28 mouse cellular contexts compared by ENCODE assay signal in genomic region chr9:80149594-80149993, GRCm38 (mm10). TPM values are rescaled to one million over a fixed set of nuclear protein-coding genes. Genes with fewer than 3 reads are reported as not detected.
A peak's percentile ranks its signal among the peaks of the same experiment; 100 is the strongest.
DNase-seq lines count a peak whose midpoint lies in the region; ATAC-seq and TF ChIP-seq lines count a peak whose summit lies in the region.
"Had no signal": no experiment of that assay in that cellular context is flagged by ENCODE, and none has a peak within 500 bp of the region (broad histone marks: within the 10 kb centered on the region; RNA-seq: fewer than 3 reads in every experiment).

No protein-coding gene starts in this region.

- H3K4me3 ChIP-seq in heart, adult 2 months = no peak overlapping the region
- no peak overlapping the region for H3K4me3 ChIP-seq in lung, embryonic 16.5 days (ENCODE audit: low read length)
- H3K4me3 ChIP-seq: embryonic facial prominence, embryonic 10.5 days; embryonic facial prominence, embryonic 13.5 days; erythroblast, embryonic 14.5 days; forebrain, embryonic 12.5 days; forebrain, embryonic 15.5 days; heart, embryonic 10.5 days had no signal

- TF ChIP-seq EP300 in heart, adult 2 months (IDR thresholded peaks at IDR 0.05; ENCODE audit: insufficient read depth, low read depth, low read length) = no peak

- H3K4me1 ChIP-seq in heart, adult 2 months (ENCODE audit: control insufficient read depth, insufficient read depth, low read length) = no peaks in the 10 kb centered on the region
- no peaks in the 10 kb centered on the region for H3K4me1 ChIP-seq in lung, embryonic 16.5 days (replicated peaks; ENCODE audit: control insufficient read depth, insufficient read depth, low read length)
- H3K4me1 ChIP-seq: forebrain, embryonic 12.5 days; forebrain, embryonic 15.5 days had no signal

- H3K9ac ChIP-seq in heart, adult 2 months (ENCODE audit: low read depth, low read length) = no peak overlapping the region
- H3K9ac ChIP-seq in lung, embryonic 16.5 days (ENCODE audit: low read length) = no peak overlapping the region
- H3K9ac ChIP-seq: embryonic facial prominence, embryonic 13.5 days; forebrain, embryonic 12.5 days; forebrain, embryonic 15.5 days; hindbrain, embryonic 14.5 days had no signal

- no peaks in the 10 kb centered on the region for H3K27me3 ChIP-seq in heart, adult 2 months (ENCODE audit: control insufficient read depth, insufficient read depth, low read length)
- no peaks in the 10 kb centered on the region for H3K27me3 ChIP-seq in lung, embryonic 16.5 days (ENCODE audit: control insufficient read depth, insufficient read depth, low read depth, low read length)
- H3K27me3 ChIP-seq: embryonic facial prominence, embryonic 13.5 days; forebrain, embryonic 12.5 days; forebrain, embryonic 15.5 days had no signal

- TF ChIP-seq CTCF in heart, adult 2 months (IDR thresholded peaks at IDR 0.05) = no peak

- no peaks in the 10 kb centered on the region for H3K36me3 ChIP-seq in heart, adult 2 months (ENCODE audit: control insufficient read depth, insufficient read depth, low read length)
- H3K36me3 ChIP-seq in lung, embryonic 16.5 days (ENCODE audit: control insufficient read depth, insufficient read depth, low read length) = peaks cover 9% of the 10 kb centered on the region

- H3K4me2 ChIP-seq in lung, embryonic 16.5 days (ENCODE audit: low read depth, low read length) = no peak overlapping the region
- H3K4me2 ChIP-seq: embryonic facial prominence, embryonic 13.5 days; forebrain, embryonic 12.5 days; forebrain, embryonic 15.5 days; hindbrain, embryonic 14.5 days had no signal

- no peak overlapping the region for H3K27ac ChIP-seq in heart, adult 2 months
- no peak overlapping the region for H3K27ac ChIP-seq in lung, embryonic 16.5 days (ENCODE audit: low read length)
- H3K27ac ChIP-seq: embryonic facial prominence, embryonic 10.5 days; embryonic facial prominence, embryonic 13.5 days; forebrain, embryonic 12.5 days; forebrain, embryonic 15.5 days; heart, embryonic 10.5 days; hindbrain, embryonic 14.5 days; hindbrain, postnatal 0 days had no signal

- no peak for TF ChIP-seq POLR2A in heart, adult 2 months (IDR thresholded peaks at IDR 0.05; ENCODE audit: insufficient read depth, low read depth, low read length)

- no peaks in the 10 kb centered on the region for H3K9me3 ChIP-seq in lung, embryonic 16.5 days (ENCODE audit: control insufficient read depth, low read length)
- H3K9me3 ChIP-seq: embryonic facial prominence, embryonic 10.5 days; embryonic facial prominence, embryonic 13.5 days; forebrain, embryonic 12.5 days; forebrain, embryonic 15.5 days; heart, embryonic 10.5 days had no signal

- intact Hi-C loops in heart, adult 2 months (cut with DNase I) = no loop called here

- H3K79me2 ChIP-seq in heart, adult 2 months (replicated peaks; ENCODE audit: control insufficient read depth, insufficient read depth, low read length) = no peaks in the 10 kb centered on the region

- DNase-seq in heart, adult 11 months = peak; percentile 63
- DNase-seq in heart, adult 2 months = no peak
- no peak for DNase-seq in lung, postnatal 4 days
- peak; percentile 87 for DNase-seq in 416B (ENCODE audit: low read depth)
- no peak for DNase-seq in urinary bladder, adult 2 months (ENCODE audit: low spot score)
- no peak for DNase-seq in layer of hippocampus, adult 8-10 months (ENCODE audit: low spot score in 2 of 2)
- DNase-seq: adrenal gland, adult 2 months; adrenal gland, postnatal 14 days; cerebellum, adult 11 months; cerebellum, adult 2 months; cerebellum, adult 9-11 months; cerebellum, postnatal 25 days; embryo, embryonic 11 days; gastrocnemius, postnatal 36 days; heart, adult 18-20 months had no signal

- peak; percentile 78 for ATAC-seq in lung, embryonic 16.5 days (ENCODE audit: low read depth)
- peak; percentile 52 for ATAC-seq in granulocyte monocyte progenitor cell, adult 5-6 weeks (replicated peaks; ENCODE audit: poor library complexity, severe bottlenecking)
- ATAC-seq: CD4-positive, CD25-positive, alpha-beta regulatory T cell, adult 4 months; forebrain, embryonic 15.5 days; hindbrain, postnatal 0 days; inflammation-experienced regulatory T-cells, adult 6 months; intestine, embryonic 16.5 days had no signal

- 73% methylated on average over 5 of the region's 5 CpGs for WGBS in heart, adult 2 months
- 66% methylated on average over 5 of the region's 5 CpGs for WGBS in lung, embryonic 16.5 days

RNA-seq across cellular contexts. Expression of gene Myo6, which starts 15.2 kb away (rescaled TPM):
- 10 to 100 TPM; 10.5 to 11.4 TPM for total RNA-seq in heart, adult 2 months (2021)
- 6.4 and 6.9 TPM in 2 replicates for polyA plus RNA-seq in heart, adult 2 months (2012; rRNA removed)
- 27.9 and 29.0 TPM in 2 replicates for polyA plus RNA-seq in lung, embryonic 16.5 days (2015; fragmentation: Nextera tagmentation; extraction: Ambion mirVana)
- 0.24 TPM in 1 of 2 replicates, not detected in the other for total RNA-seq in granulocyte monocyte progenitor cell, adult 5-6 weeks (2014; fragmentation: Nextera tagmentation)
- total RNA-seq in granulocyte monocyte progenitor cell, adult 5-6 weeks (2017) = 0.10 and 0.47 TPM in 2 replicates
- polyA plus RNA-seq in urinary bladder, adult 2 months (2012; rRNA removed) = 14.6 and 24.4 TPM in 2 replicates
- total RNA-seq in layer of hippocampus, adult 8-10 months (2022) = 100 to 1,000 TPM in 2 of 4 experiments, 10 to 100 TPM in 2; 84.7 to 105 (median 97.0) TPM

Comparison
In these comparisons a context has a peak if more than half of its experiments do, and no peak if none do; other contexts are left out.
1. DNase-seq: peak in heart, adult 11 months (single experiment) and 416B (single experiment); none in heart, adult 2 months (0 of 2), lung, postnatal 4 days (0 of 2), urinary bladder, adult 2 months (single experiment) and layer of hippocampus, adult 8-10 months (0 of 2).
2. RNA of gene Myo6, which starts 15.2 kb away (total RNA-seq): 84.7 to 105 TPM in layer of hippocampus, adult 8-10 months and 10.5 to 11.4 TPM in heart, adult 2 months; 0.10 to 0.47 TPM in granulocyte monocyte progenitor cell, adult 5-6 weeks; every median in the first group is over 4 times any median in the second.